Mouse (Mus musculus): ENCODE results near the gene Ppp2r5c.

GRCm38 (mm10) chr12:110591260-110591883, 144.5 kb downstream of the Ppp2r5c start:
- TF ChIP-seq CTCF (IDR thresholded peaks at IDR 0.05; ENCODE audit: borderline replicate concordance, insufficient read depth, low read length) (no peak), POLR2A (IDR thresholded peaks at IDR 0.05; ENCODE audit: low read depth, low read length) (peak; percentile 90)
